Mouse (Mus musculus) olfactory bulb, adult 2 months (tissue): ENCODE results near the gene Pcyox1. TPM values are rescaled to one million over a fixed set of nuclear protein-coding genes. Genes with fewer than 3 reads are reported as not detected.
"Not testable (repeated sequence)": the region's sequence is repeated elsewhere in the genome, so short reads cannot be mapped to it uniquely, and the experiment has no call there.

ENCODE experiments used
- H3K27ac ChIP-seq: fragments of 200-500 bp; 2 replicates; pipeline ENCODE4 v1.5.1; 2012; ENCODE audit warnings: low read depth, low read length; ENCODE audit not compliant: insufficient read depth
- H3K4me1 ChIP-seq: fragments of 200-500 bp; 2 replicates; pipeline ENCODE4 v1.6.1; 2012; ENCODE audit warnings: low read length; ENCODE audit not compliant: control insufficient read depth, insufficient read depth
- H3K4me3 ChIP-seq: fragments of 200-500 bp; 2 replicates; pipeline ENCODE4 v1.5.1; 2012; ENCODE audit warnings: mild to moderate bottlenecking, low read depth, low read length, moderate library complexity; ENCODE audit not compliant: insufficient read depth
- CTCF ChIP-seq: fragments of 200-500 bp; IDR thresholded peaks from 2 replicates; pipeline ENCODE4 v1.5.1; 2012; ENCODE audit warnings: low read depth, mild to moderate bottlenecking, low read length, moderate library complexity; ENCODE audit not compliant: insufficient read depth
- POLR2A ChIP-seq: fragments of 200-500 bp; IDR thresholded peaks from 2 replicates; pipeline ENCODE4 v1.6.1; 2012; ENCODE audit warnings: mild to moderate bottlenecking, low read depth, low read length, moderate library complexity; ENCODE audit not compliant: insufficient read depth
- WGBS: fragments of 180-500 bp; shearing (Covaris S2); methylation state at CpG from one replicate; pipeline ENCODE4 v1.1.7; 2018; 5-methylcytosine and 5-hydroxymethylcytosine counted together
- polyA plus RNA-seq: library from polyadenylated mRNA; stranded (reverse); fragments of >200 nt; gene quantifications from 2 replicates; pipeline ENCODE4 v1.2.4, GENCODE M21; 2012; ENCODE audit warnings: low replicate concordance; ENCODE audit not compliant: missing spikeins, insufficient read depth, insufficient read length

Gene Pcyox1
- polyA plus RNA-seq, 1 experiment, result not detected

DNA sequence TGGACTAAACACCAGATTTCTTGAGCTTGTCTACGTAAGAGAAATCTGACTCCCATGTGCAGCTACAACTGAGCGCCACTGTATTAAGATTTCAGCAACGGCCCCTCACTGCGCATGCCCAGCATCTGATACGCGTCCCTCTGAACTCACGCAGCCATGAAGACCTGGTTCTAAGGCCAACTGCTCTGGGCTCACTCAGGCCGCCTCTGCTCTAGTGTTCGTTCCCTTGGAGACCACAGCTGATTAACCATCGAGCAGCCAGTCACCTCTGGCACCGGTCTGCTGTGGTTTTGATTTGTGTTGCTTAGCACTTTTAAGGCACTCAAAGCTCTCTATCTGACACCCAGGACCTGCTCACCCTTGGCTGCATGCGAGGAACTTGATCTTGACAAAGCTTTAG, 9.6 kb downstream of the Pcyox1 start:
- no peak overlapping the region for H3K4me3 ChIP-seq
- no peak for TF ChIP-seq CTCF
- TF ChIP-seq POLR2A, result no peak
- H3K27ac ChIP-seq, result no peak overlapping the region
- WGBS, result 82% methylated on average over 12 of the region's 12 CpGs
- H3K4me1 ChIP-seq, result no peaks in the 10 kb centered on the region

GRCm38 (mm10) chr6:86385362-86386104, 11.4 kb downstream of the Pcyox1 start:
- 92% methylated on average over 5 of the region's 5 CpGs for WGBS
- no peak overlapping the region for H3K27ac ChIP-seq
- no peak for TF ChIP-seq POLR2A
- no peak for TF ChIP-seq CTCF
- H3K4me3 ChIP-seq, result no peak overlapping the region
- H3K4me1 ChIP-seq, result no peaks in the 10 kb centered on the region

GRCm38 (mm10) chr6:86384692-86385091, 12.3 kb downstream of the Pcyox1 start:
- Histone ChIP-seq H3K27ac (no peak overlapping the region), H3K4me3 (no peak overlapping the region), H3K4me1 (no peaks in the 10 kb centered on the region)
- WGBS, result 46% methylated on average over 4 of the region's 4 CpGs
- TF ChIP-seq POLR2A (no peak), CTCF (no peak)

GRCm38 (mm10) chr6:86383370-86383769, 13.6 kb downstream of the Pcyox1 start:
- Histone ChIP-seq H3K4me3 (no peak overlapping the region), H3K4me1 (no peaks in the 10 kb centered on the region), H3K27ac (no peak overlapping the region)
- TF ChIP-seq CTCF (no peak), POLR2A (no peak)
- 49% methylated on average over 16 of the region's 16 CpGs for WGBS

- TF ChIP-seq POLR2A (no peak), CTCF (no peak)
- no peak overlapping the region for H3K4me3 ChIP-seq
- H3K27ac ChIP-seq, result no peak overlapping the region
- H3K4me1 ChIP-seq, result no peaks in the 10 kb centered on the region
These were observed 14.4 kb downstream of the Pcyox1 start for GRCm38 (mm10) chr6:86382551-86382950.

GRCm38 (mm10) chr6:86380112-86380511, 16.8 kb downstream of the Pcyox1 start:
- H3K27ac ChIP-seq, H3K4me3 ChIP-seq, H3K4me1 ChIP-seq: not testable (repeated sequence)
- WGBS, result 73% methylated on average over 8 of the region's 8 CpGs

- H3K4me1 ChIP-seq, result no peaks in the 10 kb centered on the region
- no peak overlapping the region for H3K27ac ChIP-seq
- H3K4me3 ChIP-seq, result no peak overlapping the region
- TF ChIP-seq CTCF, result no peak
- no peak for TF ChIP-seq POLR2A
- 50% methylated on average over 3 of the region's 3 CpGs for WGBS
These were observed 18.6 kb downstream of the Pcyox1 start for GRCm38 (mm10) chr6:86378341-86378740.

DNA sequence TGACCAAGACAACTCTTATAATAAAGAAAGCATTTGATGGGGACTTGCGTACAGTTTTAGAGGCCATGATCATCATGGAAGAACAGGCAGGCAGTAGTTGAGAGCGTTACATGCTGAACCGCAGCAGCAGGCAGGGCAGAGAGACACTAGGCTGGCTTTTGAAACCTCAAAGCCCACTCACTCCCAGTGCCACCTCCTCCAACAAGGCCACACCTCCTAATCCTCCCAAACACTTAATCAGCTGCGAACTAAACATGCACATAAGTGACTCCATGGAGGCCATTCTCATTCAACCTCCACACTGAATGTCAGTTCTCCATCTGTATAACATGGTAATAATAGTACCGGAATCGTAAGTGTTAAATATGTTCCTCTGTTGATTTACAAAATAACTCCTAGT, 23.4 kb downstream of the Pcyox1 start:
- Histone ChIP-seq H3K4me3 (no peak overlapping the region), H3K27ac (no peak overlapping the region), H3K4me1 (no peaks in the 10 kb centered on the region)
- WGBS, result 78% methylated on average over 6 of the region's 6 CpGs
- TF ChIP-seq CTCF (no peak), POLR2A (no peak)

GRCm38 (mm10) chr6:86371950-86372516, 24.9 kb downstream of the Pcyox1 start:
- no peak for TF ChIP-seq POLR2A
- TF ChIP-seq CTCF, result no peak
- WGBS, result 3% methylated on average over 12 of the region's 12 CpGs
- no peaks in the 10 kb centered on the region for H3K4me1 ChIP-seq
- no peak overlapping the region for H3K27ac ChIP-seq
- peak overlapping the region; percentile 79 for H3K4me3 ChIP-seq

DNA sequence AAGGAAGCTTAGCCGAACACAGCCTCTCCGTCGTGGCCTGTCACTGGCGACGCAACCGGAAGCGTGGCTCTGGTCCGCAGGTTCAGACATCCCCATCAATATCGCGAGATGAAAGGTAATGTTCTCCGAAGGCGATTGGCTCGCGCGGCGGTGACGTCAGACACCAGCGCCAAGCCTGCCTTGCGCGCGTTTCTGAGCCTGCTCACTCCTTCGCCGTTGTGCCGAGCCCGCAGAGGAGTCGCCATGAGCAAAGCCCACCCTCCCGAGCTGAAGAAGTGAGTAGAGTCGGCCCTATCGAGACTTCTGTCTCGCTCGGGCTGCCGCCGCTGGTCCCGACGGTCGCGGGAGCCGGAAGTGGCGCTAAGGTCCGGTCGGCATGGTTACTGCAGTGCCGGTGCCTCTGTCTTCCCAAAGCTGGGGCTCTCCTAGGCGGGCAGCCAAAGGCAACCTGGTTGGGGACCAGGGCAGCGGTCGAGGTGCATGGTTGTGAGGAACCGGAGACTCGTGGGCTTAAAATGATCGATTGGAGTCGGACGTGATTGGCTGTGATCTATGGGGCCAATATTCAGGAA, 25.5 kb downstream of the Pcyox1 start:
- TF ChIP-seq POLR2A (peak; percentile 81), CTCF (no peak)
- under 1% methylated on average over 50 of the region's 50 CpGs for WGBS
- peaks cover 3% of the 10 kb centered on the region for H3K4me1 ChIP-seq
- H3K4me3 ChIP-seq, result peak overlapping the region; percentile 79
- H3K27ac ChIP-seq, result peak overlapping the region; percentile 70
